Mouse (Mus musculus): ENCODE data around the gene Selenoi.
"Not testable (repeated sequence)": the region's sequence is repeated elsewhere in the genome, so short reads cannot be mapped to it uniquely, and the experiment has no call there.

Gene Selenoi

DNA sequence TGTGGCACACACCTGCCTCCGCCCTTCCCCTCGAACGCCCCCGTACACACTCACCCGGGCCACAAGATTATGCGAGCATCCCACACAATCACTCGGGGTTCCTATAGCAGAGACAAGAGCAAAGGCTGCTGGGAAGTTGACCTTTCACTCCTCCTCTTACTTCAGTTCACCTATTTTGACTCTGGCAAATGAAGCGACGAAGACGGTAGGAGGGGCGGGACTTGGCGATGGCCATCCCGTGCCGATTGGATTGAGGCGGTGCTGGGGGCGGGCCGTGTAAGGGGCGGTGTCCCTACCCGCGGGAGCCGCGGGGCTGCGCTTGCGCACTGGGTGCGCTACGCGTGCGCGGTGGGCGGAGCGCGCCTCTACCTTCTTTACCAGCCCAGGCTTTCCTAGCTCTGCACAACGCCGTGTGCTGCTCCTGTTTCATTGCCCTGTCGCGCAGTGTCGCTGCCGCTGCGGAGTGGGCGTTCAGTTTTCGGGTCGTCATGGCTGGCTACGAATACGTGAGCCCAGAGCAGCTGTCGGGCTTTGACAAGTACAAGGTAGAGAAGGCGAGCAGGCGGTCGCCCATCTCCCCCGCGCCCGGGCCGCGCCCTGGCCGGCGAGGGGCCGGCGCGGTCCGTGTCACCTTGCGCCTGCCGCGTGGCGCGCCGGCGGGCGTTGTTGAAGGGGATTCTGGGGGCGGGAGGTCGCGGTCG, at the start of gene Selenoi:
TSS of gene Selenoi (plus strand) at position 311 of the 701 bp plus-strand sequence.
- DNase-seq = peak; percentile 99

DNA sequence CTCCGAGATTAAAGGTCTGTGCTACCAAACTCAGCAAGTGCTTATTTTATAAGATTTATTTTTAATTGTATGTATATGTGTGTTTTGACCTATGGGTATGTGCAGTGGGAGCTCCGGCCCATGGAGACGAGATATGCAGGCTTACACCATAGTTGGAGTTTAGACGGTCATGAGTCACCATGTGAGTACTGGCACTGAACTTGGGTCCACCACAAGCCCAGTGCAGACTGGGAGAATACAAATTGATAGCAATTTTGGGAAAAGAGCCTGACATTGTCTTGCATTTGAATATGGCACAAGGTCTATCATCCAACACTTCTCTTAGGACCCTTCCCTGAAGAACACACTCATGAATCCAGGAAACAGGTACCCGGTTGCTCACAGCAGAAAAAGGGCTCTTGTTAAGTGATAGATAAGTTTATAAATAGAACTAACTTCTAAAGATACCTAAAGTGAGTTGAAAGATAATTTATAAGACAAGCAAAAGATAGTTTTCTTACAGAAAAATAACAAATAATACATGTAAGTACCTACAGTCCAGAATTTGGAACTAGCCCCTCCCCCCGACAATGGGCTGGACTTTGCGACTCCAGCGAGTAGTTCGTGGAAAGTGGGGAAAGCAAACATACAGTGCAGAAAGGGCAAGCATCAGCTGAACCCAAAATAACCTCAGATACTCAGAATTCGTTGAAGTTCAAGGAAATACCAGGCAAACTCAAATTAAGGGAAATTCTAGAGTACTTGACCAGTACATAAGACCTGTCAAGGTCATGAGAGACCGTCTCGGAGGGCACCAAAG, 44.5 kb upstream of the Selenoi start:
- DNase-seq = peak in 1 of 2 experiments; percentile 45

DNA sequence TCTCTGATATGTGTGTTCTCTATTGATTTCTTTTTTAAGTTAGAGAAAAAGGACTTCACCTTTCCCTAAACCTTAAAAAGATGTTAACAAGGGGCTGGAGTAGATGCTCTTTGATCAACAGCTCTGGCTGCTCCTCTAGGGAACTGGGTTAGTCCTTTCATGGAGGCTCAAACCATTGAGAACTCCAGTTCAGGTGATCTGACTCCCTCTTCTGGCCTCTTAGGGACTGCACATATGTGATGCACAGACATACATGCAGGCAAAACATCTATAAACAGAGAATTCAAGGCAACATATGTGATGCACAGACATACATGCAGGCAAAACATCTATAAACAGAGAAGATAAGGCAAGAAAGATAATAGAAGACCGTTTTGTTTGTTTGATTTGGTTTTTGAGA, 39.9 kb upstream of the Selenoi start:
- no peak for DNase-seq

DNA sequence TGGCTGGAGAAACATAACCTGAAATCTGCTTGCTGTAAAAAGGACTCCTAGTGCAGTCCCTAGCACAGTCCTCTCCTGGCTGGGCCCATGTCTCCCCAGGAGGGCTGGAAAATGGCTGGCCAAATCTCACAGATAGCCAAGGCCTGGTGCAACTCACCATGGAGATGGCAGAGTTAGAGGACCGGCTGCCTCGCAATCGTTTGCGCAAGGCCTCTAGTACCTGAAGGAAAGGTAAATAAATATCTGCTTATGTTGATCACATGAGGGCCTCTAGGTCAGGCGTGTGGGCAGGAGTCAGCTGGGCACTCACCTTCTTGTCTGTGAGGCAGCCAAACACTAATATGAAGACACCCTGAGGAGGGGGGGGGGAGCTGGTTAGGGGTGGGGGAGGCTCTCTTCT, 37.0 kb upstream of the Selenoi start:
- no peak for DNase-seq

DNA sequence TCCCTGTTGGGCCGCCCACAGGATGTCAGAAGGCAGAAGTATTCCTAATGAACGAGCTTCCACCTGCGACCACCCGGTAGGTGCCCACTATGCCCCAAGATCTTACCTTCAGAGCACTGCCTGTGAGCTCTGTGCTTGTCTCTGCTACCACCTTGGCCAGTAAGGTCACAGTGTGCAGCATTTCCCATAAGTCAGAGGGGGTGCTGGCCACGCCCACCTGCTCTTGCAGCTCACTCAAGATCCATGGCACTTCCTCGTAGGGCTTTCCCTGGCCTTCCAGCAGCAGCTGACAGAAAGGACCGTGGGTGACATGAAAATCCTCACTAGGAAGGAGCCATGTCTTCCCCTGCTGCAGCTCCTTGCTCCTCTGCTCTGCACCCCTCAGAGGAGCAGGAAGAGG, 34.1 kb upstream of the Selenoi start:
- DNase-seq = no peak

DNA sequence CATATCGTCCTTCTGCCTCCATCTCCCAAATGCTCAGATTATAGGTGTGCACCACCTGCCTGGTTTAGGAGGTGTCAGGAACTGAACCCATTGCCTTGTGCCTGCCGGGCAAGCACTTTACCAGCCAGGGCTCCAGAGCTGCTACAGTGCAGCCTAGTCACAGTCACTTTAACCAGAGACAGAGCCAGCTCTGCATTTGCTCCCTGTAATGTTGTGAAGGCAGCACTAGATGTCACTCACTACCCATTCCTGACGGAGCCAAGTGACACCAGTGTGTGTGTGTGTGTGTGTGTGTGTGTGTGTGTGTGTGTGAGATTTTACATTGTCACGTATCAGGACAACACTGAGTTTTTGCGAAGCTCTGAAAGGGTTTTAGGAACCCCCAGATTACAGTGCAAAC, 30.9 kb upstream of the Selenoi start:
- DNase-seq = peak; percentile 8 to 53

DNA sequence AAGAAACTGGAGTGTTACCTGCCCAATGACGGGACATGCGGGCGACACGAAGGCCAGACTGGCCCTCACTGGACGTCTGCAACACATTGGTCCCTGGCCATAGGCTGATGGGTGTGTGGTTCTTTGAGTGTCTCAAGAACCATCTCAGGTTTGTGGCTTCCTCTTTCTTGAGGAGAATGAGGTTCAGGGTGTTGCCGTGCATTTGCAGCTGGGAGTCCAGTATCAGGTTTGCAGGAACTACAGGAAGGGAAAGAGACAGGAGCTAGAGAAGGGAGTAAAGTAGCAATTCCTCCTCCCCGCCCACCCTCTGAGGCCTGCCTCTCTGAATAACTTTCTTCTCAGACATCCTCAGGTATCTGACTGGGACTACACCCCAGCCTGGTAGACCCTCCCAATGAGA, 30.2 kb upstream of the Selenoi start:
- no peak for DNase-seq

DNA sequence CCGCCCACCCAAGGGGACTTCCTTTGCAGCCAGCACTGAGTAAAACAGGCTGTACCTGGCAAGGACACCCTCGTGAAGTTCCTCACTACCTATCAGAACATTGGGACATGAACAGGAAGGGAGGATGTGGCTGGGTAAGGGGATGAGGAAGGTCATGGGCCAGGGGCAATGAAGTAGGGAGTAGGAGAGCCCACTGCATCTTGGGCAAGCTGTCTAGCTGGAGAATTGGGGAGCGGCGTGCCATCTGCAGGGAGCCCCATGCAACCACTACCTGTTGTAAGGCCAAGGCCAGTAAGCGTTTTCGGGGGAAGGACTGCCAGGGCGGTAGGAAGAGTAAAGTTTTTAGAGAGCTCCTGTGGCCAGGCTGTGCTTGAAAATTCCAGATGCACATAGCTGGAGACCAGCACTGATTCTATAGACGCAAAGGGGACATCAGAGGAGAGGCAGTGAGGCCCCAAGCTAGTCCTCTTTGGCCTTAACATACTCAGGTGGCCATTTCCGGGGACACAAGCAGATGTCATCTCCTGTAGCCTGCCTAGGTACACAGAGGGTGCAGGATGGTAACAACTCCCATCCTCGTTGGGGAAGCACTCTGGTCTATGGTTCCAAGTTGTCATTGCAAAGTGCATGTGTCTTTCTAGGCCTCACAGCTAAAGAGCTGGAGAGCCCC, 29.0 kb upstream of the Selenoi start:
- no peak for DNase-seq

DNA sequence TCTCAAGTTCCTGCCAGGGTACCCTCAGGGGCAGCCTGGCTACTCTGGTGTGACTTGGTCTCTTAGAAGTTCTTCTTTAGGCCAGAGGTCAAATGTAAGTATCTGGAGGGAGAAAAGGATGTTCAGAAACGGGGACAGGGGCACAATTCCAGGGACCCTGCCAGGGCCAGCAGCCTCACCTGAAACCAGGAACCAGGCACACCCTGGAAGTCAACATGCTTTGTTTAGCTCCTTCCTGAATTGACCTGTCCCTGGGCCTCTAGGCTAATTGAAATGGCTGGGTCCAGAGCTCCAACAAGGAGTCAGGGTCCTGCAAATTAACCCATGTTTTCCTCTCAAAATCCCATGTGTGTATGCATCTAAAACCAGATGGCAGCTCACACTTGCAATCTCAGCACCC, 27.9 kb upstream of the Selenoi start:
- DNase-seq = no peak

DNA sequence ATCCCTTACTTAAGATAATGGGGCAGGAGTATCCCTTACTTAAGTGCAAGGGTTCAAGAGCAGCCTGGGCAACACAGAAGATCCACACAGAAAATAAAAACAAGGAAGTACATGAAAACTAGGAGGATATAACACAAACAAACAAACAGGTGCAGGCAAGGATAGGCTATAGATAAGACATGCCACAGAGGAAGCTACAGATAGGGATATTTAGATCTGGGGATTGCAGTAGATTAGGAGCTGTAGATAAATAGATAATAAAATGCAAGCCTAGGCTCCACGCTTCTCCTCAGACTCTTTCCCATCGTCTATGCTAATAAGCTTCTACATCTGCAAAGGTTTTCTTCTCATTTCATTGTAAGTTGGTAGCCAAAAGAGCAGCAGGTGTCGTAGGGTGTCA, 27.3 kb upstream of the Selenoi start:
- no peak for DNase-seq

DNA sequence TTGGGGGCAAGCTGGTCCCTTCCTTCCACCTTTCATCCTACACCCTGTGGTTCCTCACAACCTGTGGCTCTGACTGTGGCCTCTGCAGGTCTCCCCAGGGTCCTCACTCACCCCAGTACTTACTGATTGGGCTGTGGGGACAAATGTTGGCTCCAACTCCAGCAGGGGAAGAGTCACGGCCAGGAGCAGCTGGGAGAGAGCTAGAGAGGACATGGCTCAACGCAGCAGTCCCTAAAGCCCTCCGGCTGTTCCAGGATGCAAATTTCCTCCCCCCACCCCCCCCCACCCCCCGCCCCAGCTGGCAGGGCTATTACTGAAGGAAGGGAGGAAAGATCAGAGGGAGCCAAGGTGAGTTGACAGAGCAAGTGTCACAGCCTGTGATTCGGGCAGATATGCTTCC, 26.9 kb upstream of the Selenoi start, which contains the start of gene Adgrf3:
TSS of gene Adgrf3 (minus strand) at position 230 of the 400 bp plus-strand sequence.
- DNase-seq = no peak

DNA sequence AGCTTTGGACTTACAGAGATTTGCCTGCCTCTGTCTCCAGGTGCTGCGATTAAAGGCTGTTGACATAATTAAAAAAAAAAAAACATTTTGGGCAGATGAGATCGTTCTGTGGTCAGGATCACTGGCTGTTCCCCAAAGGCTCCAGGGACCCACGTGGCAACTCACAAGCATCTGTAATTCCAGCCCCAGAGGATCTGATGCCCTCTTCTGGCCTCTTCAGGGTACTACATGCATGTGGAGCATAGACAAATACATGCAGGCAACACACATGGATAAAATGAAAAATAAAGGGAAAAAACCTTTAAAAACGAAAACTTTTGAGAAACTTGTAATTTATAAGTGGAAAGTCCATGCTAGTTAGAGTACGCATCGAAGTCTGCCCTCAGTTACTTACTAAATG, 25.1 kb upstream of the Selenoi start:
- peak; percentile 14 to 56 for DNase-seq

DNA sequence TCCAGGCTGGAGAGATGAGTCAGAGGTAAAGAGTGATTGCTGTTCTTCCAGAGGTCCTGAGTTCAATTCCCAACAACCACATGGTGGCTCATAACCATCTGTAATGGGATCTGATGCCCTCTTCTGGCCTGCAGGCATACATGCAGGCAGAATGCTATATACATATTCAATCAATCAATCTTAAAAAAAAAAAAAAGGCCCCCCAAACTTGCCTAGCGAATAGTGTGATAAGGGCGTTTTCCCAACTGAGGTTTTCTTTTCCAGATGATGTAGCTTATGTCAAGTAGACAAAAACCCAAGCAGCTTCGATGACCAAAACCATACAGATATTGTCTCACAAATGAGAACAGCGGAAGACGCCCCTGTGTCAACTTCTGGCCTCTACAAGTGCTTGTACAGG, 21.6 kb upstream of the Selenoi start:
- not testable (repeated sequence) for DNase-seq

DNA sequence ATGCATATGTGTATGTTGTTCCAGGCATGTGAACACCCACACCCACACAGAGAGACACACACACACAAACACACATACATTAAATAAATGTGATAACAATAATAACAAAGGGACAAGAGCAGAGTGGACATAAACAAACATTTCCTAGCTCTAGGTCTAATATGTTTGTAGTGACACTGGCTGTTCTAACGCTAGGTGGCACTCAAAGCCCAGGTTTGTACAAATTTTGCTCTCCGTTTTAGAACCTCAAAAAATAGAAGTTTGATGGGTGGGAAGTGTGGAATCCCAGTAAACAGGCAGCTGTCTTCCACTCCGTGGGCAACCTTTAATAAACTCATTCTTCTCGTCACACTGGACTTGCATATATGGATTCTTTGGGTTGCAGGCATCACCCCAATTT, 17.5 kb upstream of the Selenoi start:
- peak; percentile 50 to 82 for DNase-seq

DNA sequence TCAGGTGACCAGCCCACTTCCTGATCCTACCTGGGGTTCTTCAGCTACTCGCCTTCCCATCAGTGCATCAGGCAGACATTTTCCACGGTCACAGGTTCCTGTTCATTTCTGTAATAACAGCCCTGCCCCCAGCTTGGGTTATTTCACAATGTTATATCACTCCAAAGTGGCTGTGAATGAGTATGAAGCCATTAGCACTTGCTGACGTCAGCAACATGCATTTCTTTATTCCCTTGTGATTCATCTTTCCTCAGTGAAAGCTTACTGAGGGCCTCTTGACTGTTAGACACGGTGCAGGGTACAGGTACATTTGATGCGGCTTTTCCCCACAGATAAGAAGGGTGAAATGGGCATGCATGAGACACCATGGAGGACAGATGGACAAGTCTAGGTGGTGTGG, 16.4 kb upstream of the Selenoi start:
- DNase-seq = no peak

DNA sequence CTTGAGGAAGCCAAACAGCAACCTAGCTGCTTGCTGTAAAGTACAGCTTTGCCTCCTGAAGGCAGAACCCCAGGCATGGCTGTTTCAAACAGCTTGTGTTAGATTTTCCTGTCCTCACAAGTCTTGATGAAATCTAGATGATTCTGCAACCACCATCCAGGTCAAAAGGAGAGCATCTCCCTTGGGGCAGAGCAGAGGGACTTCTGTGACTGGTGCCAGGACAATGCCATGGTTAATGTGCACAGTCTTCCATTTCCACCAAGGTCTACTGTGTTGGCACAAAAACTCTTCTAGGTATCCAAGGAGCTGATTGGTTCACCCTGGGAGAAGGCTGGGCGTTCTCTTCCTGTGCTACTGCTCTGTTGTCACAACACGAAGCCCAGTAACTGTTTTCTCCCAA, 12.7 kb upstream of the Selenoi start:
- no peak for DNase-seq

DNA sequence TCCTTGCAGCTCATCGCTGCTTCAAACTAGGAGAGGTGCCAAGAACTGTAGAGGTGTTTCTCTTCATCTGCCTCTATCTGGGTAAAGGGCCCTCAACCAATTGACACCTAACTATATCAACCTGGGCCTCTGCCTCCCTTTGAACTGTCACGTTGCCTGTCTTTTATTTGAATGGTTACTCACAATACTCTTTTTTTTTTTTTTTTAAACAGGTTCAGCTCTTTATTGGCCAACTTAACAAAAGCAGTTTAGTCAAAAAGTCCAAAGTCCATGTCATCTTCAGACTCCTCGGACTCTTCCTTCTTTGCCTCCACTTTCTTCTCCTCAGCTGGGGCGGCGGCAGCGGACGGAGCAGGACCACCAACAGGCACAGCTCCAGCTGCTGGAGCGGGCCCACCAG, 11.7 kb upstream of the Selenoi start:
- DNase-seq = no peak

DNA sequence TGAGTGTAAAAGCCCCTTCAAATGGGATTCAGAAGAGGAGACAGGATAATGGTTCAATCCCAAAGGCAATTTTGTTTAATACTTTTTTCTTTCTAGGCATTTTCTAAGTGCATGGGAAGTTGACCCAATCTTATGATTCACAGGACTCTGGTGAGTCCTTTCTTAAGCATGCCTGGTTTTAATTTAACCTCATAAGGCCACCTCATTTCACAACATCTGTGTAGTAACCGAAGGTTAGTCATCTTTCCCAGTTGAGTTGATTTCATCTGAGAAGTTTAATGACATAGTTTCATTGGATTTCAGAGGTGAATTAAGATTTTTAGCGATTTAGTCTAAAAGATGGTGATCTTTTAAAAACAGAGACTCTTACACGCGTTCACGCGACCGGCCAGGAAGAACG, 9.7 kb upstream of the Selenoi start:
- no peak for DNase-seq

DNA sequence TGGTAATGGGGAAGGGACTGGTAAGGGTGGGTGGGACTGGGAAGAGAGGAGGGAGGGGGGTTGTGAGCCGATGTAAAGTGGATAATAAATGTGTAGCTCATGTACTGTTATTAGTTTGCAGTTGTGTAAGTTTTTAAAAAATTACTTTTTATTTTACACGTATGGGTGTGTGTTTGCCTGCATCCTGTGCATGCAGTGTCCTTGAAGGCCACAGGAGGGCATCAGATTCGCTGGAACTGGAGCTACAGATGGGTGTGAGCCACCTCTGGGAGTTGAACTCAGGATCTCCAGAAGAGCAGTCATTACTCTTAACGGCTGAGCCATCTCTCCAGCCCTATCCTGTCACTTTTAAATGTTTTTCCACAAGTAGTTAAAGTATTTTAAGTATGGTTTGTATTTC, 1.5 kb upstream of the Selenoi start:
- DNase-seq = peak in 1 of 2 experiments; percentile 55

DNA sequence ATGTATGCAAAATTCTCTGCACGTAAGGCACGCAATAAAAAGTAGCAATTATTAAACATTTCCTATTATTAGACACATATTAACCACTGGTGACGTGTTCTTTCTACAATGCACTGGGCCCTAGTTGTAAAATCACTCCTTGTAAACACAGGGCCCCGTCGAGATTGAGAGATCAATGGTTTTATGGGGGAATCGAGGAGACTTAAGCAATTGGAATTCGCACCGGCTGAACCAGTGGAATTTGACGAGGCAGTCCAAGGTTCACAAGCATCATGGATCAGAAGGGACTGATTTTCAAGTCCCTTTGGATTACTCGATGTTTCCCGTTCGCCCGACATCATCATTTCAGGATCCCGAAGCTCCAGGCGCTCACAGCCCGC, 500 bp upstream of the Selenoi start:
- no peak for DNase-seq

DNA sequence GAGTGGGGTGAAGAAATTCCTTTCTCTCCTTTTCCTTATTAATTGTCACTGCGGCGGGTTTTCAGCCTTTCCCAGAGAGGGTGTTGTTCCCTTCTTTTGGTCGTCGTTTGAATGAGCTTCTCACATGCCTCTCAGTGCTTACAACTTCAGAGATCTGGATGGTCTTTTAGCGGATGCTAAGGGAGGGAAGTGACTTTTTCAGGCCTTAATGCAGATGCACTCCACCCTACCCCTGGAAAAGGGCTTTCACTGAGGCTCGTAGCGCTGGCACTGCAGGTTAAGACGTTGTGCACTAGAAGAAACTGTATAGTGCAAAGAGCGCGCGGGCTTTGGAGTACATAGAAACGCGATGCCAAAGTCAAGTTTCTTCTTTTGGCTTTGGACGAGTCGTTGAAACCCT, 661 bp downstream of the Selenoi start:
- DNase-seq = peak in 1 of 2 experiments; percentile 30

DNA sequence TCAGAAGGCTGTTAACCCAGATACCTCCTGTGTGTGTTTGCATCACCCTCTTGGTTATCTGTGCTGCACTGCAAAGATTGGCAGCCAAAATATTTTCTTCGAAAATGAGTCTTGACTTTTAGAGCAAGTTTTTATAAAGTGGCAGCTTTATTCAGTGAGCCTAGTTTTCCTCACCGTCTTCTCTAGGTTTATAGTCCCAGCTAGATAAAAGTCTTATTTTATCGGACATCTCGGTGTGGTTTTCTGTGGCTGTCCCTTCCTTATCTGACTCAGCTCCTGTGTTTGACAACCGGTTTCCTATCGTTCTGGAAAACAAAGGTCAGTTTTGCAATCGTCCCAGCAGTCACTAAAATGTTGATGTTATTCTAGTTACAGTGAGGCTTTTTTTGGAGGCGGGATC, 1.6 kb downstream of the Selenoi start:
- DNase-seq = no peak

DNA sequence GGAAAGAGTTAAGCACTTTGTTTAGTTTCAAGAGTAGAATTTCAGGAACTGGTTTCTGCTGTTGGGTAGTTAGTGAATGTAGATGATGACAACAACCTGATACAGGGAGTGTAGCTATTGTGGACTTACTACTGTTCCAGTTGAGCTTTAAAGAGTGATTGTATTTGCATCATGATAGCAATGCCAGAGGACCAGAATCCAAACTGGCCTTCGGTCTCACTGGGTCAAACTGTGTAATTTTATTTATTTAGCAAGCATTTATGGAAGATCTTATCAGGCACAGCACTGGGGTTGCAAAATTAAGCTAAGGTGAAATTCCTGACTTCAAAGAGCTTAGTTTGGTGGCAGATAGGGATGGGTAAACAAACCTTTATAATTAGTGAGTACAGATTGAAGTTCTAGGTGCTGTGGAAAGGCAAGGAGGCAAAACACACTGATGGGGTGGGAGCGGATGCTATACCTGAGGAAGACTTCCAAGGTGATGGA, 3.3 kb downstream of the Selenoi start:
- no peak for DNase-seq

DNA sequence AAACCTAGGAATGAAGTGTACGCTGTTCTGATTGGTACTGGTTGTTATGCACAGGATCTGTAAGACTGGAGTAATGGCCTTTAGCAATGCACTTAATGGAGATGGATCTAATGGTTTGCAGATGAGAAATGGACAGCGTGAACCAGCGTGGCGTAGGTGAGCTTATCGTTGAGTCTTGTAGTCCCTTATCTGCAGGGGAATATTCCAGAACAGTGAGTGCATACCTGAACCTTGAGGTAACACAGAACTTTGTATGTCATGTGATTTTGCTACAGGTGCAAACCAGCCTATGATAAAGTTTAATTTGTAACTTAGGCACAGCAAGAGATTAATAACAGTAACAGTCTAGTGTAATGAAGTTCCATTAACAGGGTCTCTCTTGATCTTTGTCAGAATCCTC, 6.2 kb downstream of the Selenoi start:
- DNase-seq = no peak
